Mouse (Mus musculus) embryonic facial prominence, embryonic 12.5 days (tissue): Measurements from ENCODE around the gene Mllt3. TPM values are rescaled to one million over a fixed set of nuclear protein-coding genes. Genes with fewer than 3 reads are reported as not detected.
A peak's percentile ranks its signal among the peaks of the same experiment; 100 is the strongest.

ENCODE experiments used
- ATAC-seq: fragments of 200-750 bp; cut with Nextera tagmentation; 2 replicates; pipeline ENCODE4 v1.8.0; 2017; ENCODE audit not compliant: insufficient number of reproducible peaks, insufficient read depth, low FRiP score, low TSS enrichment
- H3K27ac ChIP-seq: fragments of 300-500 bp; sonication (generic); 2 replicates; pipeline ENCODE4 v1.5.1; 2016; ENCODE audit warnings: mild to moderate bottlenecking
- H3K27me3 ChIP-seq: fragments of 300-500 bp; sonication (generic); 2 replicates; pipeline ENCODE4 v1.6.1; 2016; ENCODE audit warnings: mild to moderate bottlenecking, moderate library complexity
- H3K36me3 ChIP-seq: fragments of 300-500 bp; sonication (generic); 2 replicates; pipeline ENCODE4 v1.6.1; 2016; ENCODE audit warnings: mild to moderate bottlenecking
- H3K4me1 ChIP-seq: fragments of 300-500 bp; sonication (generic); 2 replicates; pipeline ENCODE4 v1.6.1; 2016
- H3K4me2 ChIP-seq: fragments of 300-500 bp; sonication (generic); replicated peaks from 2 replicates; pipeline ENCODE4 v1.6.1; 2016; ENCODE audit warnings: mild to moderate bottlenecking, moderate library complexity
- H3K4me3 ChIP-seq: fragments of 300-500 bp; sonication (generic); 2 replicates; pipeline ENCODE4 v1.5.1; 2016; ENCODE audit warnings: mild to moderate bottlenecking
- H3K9ac ChIP-seq: fragments of 300-500 bp; sonication (generic); 2 replicates; pipeline ENCODE4 v1.6.1; 2016; ENCODE audit warnings: mild to moderate bottlenecking, moderate library complexity
- H3K9me3 ChIP-seq: fragments of 300-500 bp; sonication (generic); 2 replicates; pipeline ENCODE4 v1.6.1; 2016; ENCODE audit warnings: mild to moderate bottlenecking, moderate library complexity
- WGBS: fragments of 180-500 bp; shearing (Covaris S2); methylation state at CpG from one replicate; pipeline ENCODE4 v1.1.7; 2016; 5-methylcytosine and 5-hydroxymethylcytosine counted together
- polyA plus RNA-seq: library from polyadenylated mRNA; unstranded; fragments of >200 nt; fragmentation: Nextera tagmentation; extraction: Ambion mirVana; gene quantifications from 2 replicates; pipeline ENCODE4 v1.2.1, GENCODE M21; 2016

Gene Mllt3
- 70.3 and 79.8 TPM in 2 replicates for polyA plus RNA-seq

- peak within 1 kb of the TSS; percentile 92 for H3K9ac ChIP-seq
- H3K36me3 ChIP-seq = 0 out of 2 replicates have a peak, but pooled peaks cover 6% of the 10 kb centered on the region
- 2% methylated on average over 30 of the region's 37 CpGs for whole genome bisulfite sequencing
- H3K27me3 ChIP-seq = 0 out of 2 replicates have a peak, but pooled peaks cover 4% of the 10 kb centered on the region
- H3K27ac ChIP-seq = peak within 1 kb of the TSS; percentile 99
- peaks cover 19% of the 10 kb centered on the region for H3K4me1 ChIP-seq
- H3K4me3 ChIP-seq = peak within 1 kb of the TSS; percentile 92
- H3K4me2 ChIP-seq = peak within 1 kb of the TSS; percentile 69
- ATAC-seq = peak; percentile 90
- no peaks in the 10 kb centered on the region for H3K9me3 ChIP-seq
These were observed at the start of gene Mllt3 for GRCm38 (mm10) chr4:88033216-88033653. TSS of gene Mllt3 (minus strand) at chr4:88033364.

GRCm38 (mm10) chr4:88082381-88082780 is 49.2 kb upstream of the Mllt3 start:
- Histone ChIP-seq H3K4me3 (no peak overlapping the region), H3K27ac (no peak overlapping the region), H3K4me2 (no peak overlapping the region), H3K36me3 (no peaks in the 10 kb centered on the region), H3K27me3 (no peaks in the 10 kb centered on the region), H3K9ac (no peak overlapping the region), H3K4me1 (no peaks in the 10 kb centered on the region), H3K9me3 (no peaks in the 10 kb centered on the region)
- WGBS = 86% methylated on average over 4 of the region's 4 CpGs
- ATAC-seq = no peak

GRCm38 (mm10) chr4:88081885-88082284 is 48.7 kb upstream of the Mllt3 start:
- H3K36me3 ChIP-seq = no peaks in the 10 kb centered on the region
- no peak for ATAC-seq
- H3K4me3 ChIP-seq = no peak overlapping the region
- no peak overlapping the region for H3K9ac ChIP-seq
- H3K27ac ChIP-seq = no peak overlapping the region
- no peaks in the 10 kb centered on the region for H3K4me1 ChIP-seq
- H3K27me3 ChIP-seq = no peaks in the 10 kb centered on the region
- 86% methylated on average over 3 of the region's 3 CpGs for WGBS
- H3K9me3 ChIP-seq = no peaks in the 10 kb centered on the region
- no peak overlapping the region for H3K4me2 ChIP-seq

GRCm38 (mm10) chr4:88081417-88081816 is 48.3 kb upstream of the Mllt3 start:
- Histone ChIP-seq H3K4me3 (no peak overlapping the region), H3K9ac (no peak overlapping the region), H3K4me1 (no peaks in the 10 kb centered on the region), H3K36me3 (no peaks in the 10 kb centered on the region), H3K4me2 (no peak overlapping the region), H3K9me3 (no peaks in the 10 kb centered on the region), H3K27me3 (no peaks in the 10 kb centered on the region), H3K27ac (no peak overlapping the region)
- WGBS = 58% methylated on average over 5 of the region's 5 CpGs
- ATAC-seq = no peak

GRCm38 (mm10) chr4:88078983-88079382 is 45.8 kb upstream of the Mllt3 start:
- H3K4me1 ChIP-seq = no peaks in the 10 kb centered on the region
- no peak overlapping the region for H3K4me2 ChIP-seq
- no peaks in the 10 kb centered on the region for H3K27me3 ChIP-seq
- no peaks in the 10 kb centered on the region for H3K36me3 ChIP-seq
- no peak for ATAC-seq
- H3K4me3 ChIP-seq = no peak overlapping the region
- H3K9ac ChIP-seq = no peak overlapping the region
- H3K27ac ChIP-seq = no peak overlapping the region
- WGBS = 58% methylated on average over 3 of the region's 3 CpGs
- no peaks in the 10 kb centered on the region for H3K9me3 ChIP-seq

- no peak for ATAC-seq
- H3K4me2 ChIP-seq = no peak overlapping the region
- no peaks in the 10 kb centered on the region for H3K36me3 ChIP-seq
- no peak overlapping the region for H3K4me3 ChIP-seq
- WGBS = 77% methylated on average over 2 of the region's 2 CpGs
- no peak overlapping the region for H3K9ac ChIP-seq
- no peak overlapping the region for H3K27ac ChIP-seq
- no peaks in the 10 kb centered on the region for H3K4me1 ChIP-seq
- no peaks in the 10 kb centered on the region for H3K9me3 ChIP-seq
- no peaks in the 10 kb centered on the region for H3K27me3 ChIP-seq
These were observed 42.2 kb upstream of the Mllt3 start for GRCm38 (mm10) chr4:88075388-88075787.

GRCm38 (mm10) chr4:88046280-88046679 is 13.1 kb upstream of the Mllt3 start:
- no peaks in the 10 kb centered on the region for H3K36me3 ChIP-seq
- no peak overlapping the region for H3K4me2 ChIP-seq
- H3K4me1 ChIP-seq = no peaks in the 10 kb centered on the region
- 69% methylated on average over 8 of the region's 8 CpGs for WGBS
- ATAC-seq = no peak
- H3K9ac ChIP-seq = no peak overlapping the region
- H3K27me3 ChIP-seq = no peaks in the 10 kb centered on the region
- no peak overlapping the region for H3K27ac ChIP-seq
- H3K4me3 ChIP-seq = no peak overlapping the region
- no peaks in the 10 kb centered on the region for H3K9me3 ChIP-seq

GRCm38 (mm10) chr4:88045151-88045550 is 12.0 kb upstream of the Mllt3 start:
- no peaks in the 10 kb centered on the region for H3K9me3 ChIP-seq
- no peak overlapping the region for H3K9ac ChIP-seq
- whole genome bisulfite sequencing = 84% methylated on average over 4 of the region's 4 CpGs
- no peaks in the 10 kb centered on the region for H3K36me3 ChIP-seq
- H3K4me2 ChIP-seq = no peak overlapping the region
- ATAC-seq = no peak
- no peaks in the 10 kb centered on the region for H3K4me1 ChIP-seq
- H3K27ac ChIP-seq = no peak overlapping the region
- H3K27me3 ChIP-seq = no peaks in the 10 kb centered on the region
- no peak overlapping the region for H3K4me3 ChIP-seq

- Histone ChIP-seq H3K9ac (no peak overlapping the region), H3K4me3 (0 out of 2 replicates have a peak overlapping the region, but pooled peaks have one; percentile 18), H3K27me3 (0 out of 2 replicates have a peak, but pooled peaks cover 4% of the 10 kb centered on the region), H3K9me3 (no peaks in the 10 kb centered on the region), H3K27ac (no peak overlapping the region), H3K4me2 (peak overlapping the region; percentile 69), H3K36me3 (no peaks in the 10 kb centered on the region), H3K4me1 (peaks cover 8% of the 10 kb centered on the region; the same call in 1 of the 2 replicates)
- WGBS = under 1% methylated on average over 11 of the region's 11 CpGs
- ATAC-seq = no peak
These were observed 2.2 kb upstream of the Mllt3 start for GRCm38 (mm10) chr4:88035361-88035760.

- H3K27me3 ChIP-seq = 0 out of 2 replicates have a peak, but pooled peaks cover 4% of the 10 kb centered on the region
- ATAC-seq = no peak
- peak overlapping the region; percentile 92 for H3K4me3 ChIP-seq
- no peak overlapping the region for H3K9ac ChIP-seq
- 0 out of 2 replicates have a peak, but pooled peaks cover 3% of the 10 kb centered on the region for H3K36me3 ChIP-seq
- peaks cover 15% of the 10 kb centered on the region for H3K4me1 ChIP-seq
- H3K9me3 ChIP-seq = no peaks in the 10 kb centered on the region
- H3K4me2 ChIP-seq = peak overlapping the region; percentile 69
- H3K27ac ChIP-seq = no peak overlapping the region
- 2% methylated on average over 18 of the region's 18 CpGs for WGBS
These were observed 1.4 kb upstream of the Mllt3 start for GRCm38 (mm10) chr4:88034387-88035157.

- Histone ChIP-seq H3K27ac (peak overlapping the region; percentile 99), H3K36me3 (0 out of 2 replicates have a peak, but pooled peaks cover 6% of the 10 kb centered on the region), H3K9ac (peak overlapping the region; percentile 40), H3K4me3 (peak overlapping the region; percentile 92), H3K4me1 (peaks cover 19% of the 10 kb centered on the region), H3K9me3 (no peaks in the 10 kb centered on the region), H3K27me3 (0 out of 2 replicates have a peak, but pooled peaks cover 4% of the 10 kb centered on the region), H3K4me2 (peak overlapping the region; percentile 69)
- under 1% methylated on average over 25 of the region's 25 CpGs for WGBS
- ATAC-seq = no peak
These were observed 694 bp upstream of the Mllt3 start for GRCm38 (mm10) chr4:88033729-88034386.
